Comparison of ENCODE assay signal across 14 mouse cellular contexts in genomic region chr3:130283011-130283760, GRCm38 (mm10).
A peak's percentile ranks its signal among the peaks of the same experiment; 100 is the strongest.
DNase-seq lines count a peak whose midpoint lies in the region; ATAC-seq and TF ChIP-seq lines count a peak whose summit lies in the region.
"Had no signal": no experiment of that assay in that cellular context is flagged by ENCODE, and none has a peak within 500 bp of the region (broad histone marks: within the 10 kb centered on the region; RNA-seq: fewer than 3 reads in every experiment).

No protein-coding gene starts in this region.

- 36% methylated on average over 11 of the region's 11 CpGs for WGBS in lung, embryonic 14.5 days
- WGBS in lung, adult 2 months: 44% methylated on average over 11 of the region's 11 CpGs
- 45% methylated on average over 11 of the region's 11 CpGs for WGBS in hindbrain, postnatal 0 days

- no peak overlapping the region for H3K4me3 ChIP-seq in lung, embryonic 14.5 days (ENCODE audit: low read depth, low read length)
- H3K4me3 ChIP-seq in lung, adult 2 months (replicated peaks; ENCODE audit: extremely low read depth, low read depth, low read length): no peak overlapping the region
- H3K4me3 ChIP-seq in hindbrain, postnatal 0 days (ENCODE audit: low read length): no peak overlapping the region
- H3K4me3 ChIP-seq: erythroblast, embryonic 14.5 days had no signal

- TF ChIP-seq CTCF in lung, embryonic 14.5 days (IDR thresholded peaks at IDR 0.05; ENCODE audit: low read depth): no peak
- no peak for TF ChIP-seq CTCF in lung, adult 2 months (IDR thresholded peaks at IDR 0.05; ENCODE audit: insufficient read depth, low read length)
- no peak for TF ChIP-seq CTCF in hindbrain, postnatal 0 days (IDR thresholded peaks at IDR 0.05; ENCODE audit: low read depth)

- no peak overlapping the region for H3K9ac ChIP-seq in lung, embryonic 14.5 days
- no peak overlapping the region for H3K9ac ChIP-seq in hindbrain, postnatal 0 days (replicated peaks; ENCODE audit: low read length)

- H3K27ac ChIP-seq in lung, embryonic 14.5 days (ENCODE audit: low read depth): no peak overlapping the region
- no peak overlapping the region for H3K27ac ChIP-seq in hindbrain, postnatal 0 days

- DNase-seq in heart, adult 11 months: peak; percentile 70
- no peak for DNase-seq in heart, postnatal 4 days
- peak; percentile 52 for DNase-seq in lung, embryonic 14.5 days
- DNase-seq in lung, adult 2 months: no peak
- peak; percentile 37 for DNase-seq in brain, adult 2 months (ENCODE audit: low read depth, low spot score)
- peak; percentile 21 for DNase-seq in hindbrain, postnatal 0 days (ENCODE audit: low spot score)
- DNase-seq in embryo, embryonic 10.5 days (ENCODE audit: low spot score): no peak
- DNase-seq in left cerebral cortex, adult 11 months (ENCODE audit: low spot score): no peak
- DNase-seq: adrenal gland, postnatal 10 days; liver; lung, postnatal 10 days; right cerebral cortex, postnatal 14 days; thymus, adult 2 months had no signal

- no peak for TF ChIP-seq POLR2A in lung, adult 2 months (IDR thresholded peaks at IDR 0.05; ENCODE audit: borderline replicate concordance, extremely low read depth, low read depth, low read length)

- no peak overlapping the region for H3K4me2 ChIP-seq in lung, embryonic 14.5 days
- H3K4me2 ChIP-seq in hindbrain, postnatal 0 days (ENCODE audit: low read depth, low read length): no peak overlapping the region

- 0 out of 2 replicates have a peak, but pooled peaks cover 3% of the 10 kb centered on the region for H3K4me1 ChIP-seq in lung, embryonic 14.5 days (ENCODE audit: insufficient read depth)
- no peaks in the 10 kb centered on the region; the same call in 1 of the 2 replicates for H3K4me1 ChIP-seq in lung, adult 2 months (ENCODE audit: control insufficient read depth, insufficient read depth, low read length)
- peaks cover 12% of the 10 kb centered on the region; the same call in 1 of the 2 replicates for H3K4me1 ChIP-seq in hindbrain, postnatal 0 days (ENCODE audit: insufficient read depth, low read length)

- no peaks in the 10 kb centered on the region for H3K27me3 ChIP-seq in lung, embryonic 14.5 days (ENCODE audit: insufficient read depth, low read length)
- H3K27me3 ChIP-seq in hindbrain, postnatal 0 days (ENCODE audit: insufficient read depth, low read length): no peaks in the 10 kb centered on the region

- no peaks in the 10 kb centered on the region for H3K36me3 ChIP-seq in lung, embryonic 14.5 days (ENCODE audit: insufficient read depth)
- no peaks in the 10 kb centered on the region for H3K36me3 ChIP-seq in hindbrain, postnatal 0 days (ENCODE audit: insufficient read depth, low read length)

- H3K9me3 ChIP-seq in lung, embryonic 14.5 days (ENCODE audit: low read depth, low read length): no peaks in the 10 kb centered on the region
- no peaks in the 10 kb centered on the region for H3K9me3 ChIP-seq in hindbrain, postnatal 0 days (ENCODE audit: low read length)

- ATAC-seq in lung, embryonic 14.5 days (ENCODE audit: insufficient read depth): peak; percentile 60; the same call in 1 of the 2 replicates
- no peak for ATAC-seq in hindbrain, postnatal 0 days

Comparison
In these comparisons a context has a peak if more than half of its experiments do, and no peak if none do; other contexts are left out.
1. DNase-seq: peak in heart, adult 11 months (single experiment), lung, embryonic 14.5 days (single experiment), brain, adult 2 months (single experiment) and hindbrain, postnatal 0 days (single experiment); none in heart, postnatal 4 days (single experiment), lung, adult 2 months (single experiment), embryo, embryonic 10.5 days (single experiment) and left cerebral cortex, adult 11 months (single experiment).